Mouse (Mus musculus): ENCODE measurements around the gene Mlh1. TPM values are rescaled to one million over a fixed set of nuclear protein-coding genes. Genes with fewer than 3 reads are reported as not detected.

The Mlh1 gene
- polyA plus RNA-seq, 1 experiment from 2014 or later = 24.9 TPM

DNA sequence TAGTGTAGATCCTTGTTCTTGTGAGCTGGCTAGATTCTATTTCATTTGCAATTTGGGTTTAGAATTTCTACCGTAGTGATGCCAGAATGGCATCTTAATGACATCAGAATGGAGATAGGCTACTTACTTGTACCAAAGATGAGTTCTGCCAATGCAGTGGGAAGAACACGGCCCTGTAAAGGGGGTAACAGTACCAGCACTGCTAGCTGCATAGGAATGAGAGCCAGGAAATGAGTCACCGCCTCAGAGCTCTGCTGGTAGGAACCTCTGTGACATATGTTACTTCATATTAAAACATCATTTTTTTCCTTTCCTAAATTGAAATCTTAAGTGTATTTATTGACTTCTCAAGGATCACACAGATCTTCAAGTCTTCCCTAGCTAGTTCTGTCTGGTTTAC is 89.4 kb downstream of the Mlh1 start:
- Histone ChIP-seq H3K4me2 (no peak overlapping the region), H3K9ac (no peak overlapping the region), H3K4me1 (replicated peaks) (peaks cover 10% of the 10 kb centered on the region), H3K9me3 (no peaks in the 10 kb centered on the region), H3K4me3 (no peak overlapping the region), H3K27me3 (no peaks in the 10 kb centered on the region), H3K27ac (replicated peaks) (no peak overlapping the region), H3K36me3 (no peaks in the 10 kb centered on the region)
- no peak for ATAC-seq (ENCODE audit: low read depth)
- WGBS = 77% methylated on average over 3 of the region's 3 CpGs

- no peak overlapping the region for H3K27ac ChIP-seq (replicated peaks)
- H3K4me1 ChIP-seq (replicated peaks) = no peaks in the 10 kb centered on the region
- H3K36me3 ChIP-seq = no peaks in the 10 kb centered on the region
- H3K4me2 ChIP-seq = no peak overlapping the region
- no peak overlapping the region for H3K9ac ChIP-seq
- H3K9me3 ChIP-seq = no peaks in the 10 kb centered on the region
- 85% methylated on average over 5 of the region's 5 CpGs for WGBS
- ATAC-seq (ENCODE audit: low read depth) = no peak
- H3K27me3 ChIP-seq = no peaks in the 10 kb centered on the region
- H3K4me3 ChIP-seq = no peak overlapping the region
Observed at GRCm38 (mm10) chr9:111178971-111179370, 92.6 kb downstream of the Mlh1 start.

Other genes starting within 250 kb of the Mlh1 start
- 1.0 and 1.2 TPM in 2 replicates for gene Ccrl2, start 214.3 kb downstream of the Mlh1 start, polyA plus RNA-seq (2015; fragmentation: Nextera tagmentation; extraction: Ambion mirVana)
- gene Lrrfip2, start 154.2 kb downstream of the Mlh1 start, polyA plus RNA-seq (2015; fragmentation: Nextera tagmentation; extraction: Ambion mirVana) = 44.9 and 47.7 TPM in 2 replicates
- gene Epm2aip1, start 138 bp upstream of the Mlh1 start, polyA plus RNA-seq (2015; fragmentation: Nextera tagmentation; extraction: Ambion mirVana) = 39.3 and 43.9 TPM in 2 replicates
- gene Trank1, start 39.9 kb upstream of the Mlh1 start, polyA plus RNA-seq (2015; fragmentation: Nextera tagmentation; extraction: Ambion mirVana) = 1.9 and 2.9 TPM in 2 replicates
- gene Dclk3, start 167.3 kb upstream of the Mlh1 start, polyA plus RNA-seq (2015; fragmentation: Nextera tagmentation; extraction: Ambion mirVana) = 10.8 and 13.8 TPM in 2 replicates

All from neural tube, embryonic 13.5 days (tissue).